Mouse (Mus musculus) embryo, embryonic 11.5 days (tissue): ENCODE data around the gene Dpm2.

Experiments used
- DNase-seq: peaks from one replicate; pipeline ENCODE4 v3.0.0-alpha.2; 2012; ENCODE audit warnings: low read depth, low spot score

Gene Dpm2

GRCm38 (mm10) chr2:32608778-32609435, 38.2 kb downstream of the Dpm2 start:
- DNase-seq: no peak

GRCm38 (mm10) chr2:32610610-32611229, 40.1 kb downstream of the Dpm2 start:
- DNase-seq: no peak

- no peak for DNase-seq
Measured at GRCm38 (mm10) chr2:32612274-32612673, 41.6 kb downstream of the Dpm2 start.

- DNase-seq: no peak
Measured at GRCm38 (mm10) chr2:32617109-32617508, 46.5 kb downstream of the Dpm2 start.

GRCm38 (mm10) chr2:32617601-32618000, 46.9 kb downstream of the Dpm2 start:
- no peak for DNase-seq

GRCm38 (mm10) chr2:32618051-32618450, 47.4 kb downstream of the Dpm2 start:
- DNase-seq: no peak

GRCm38 (mm10) chr2:32620682-32621516, 50.2 kb downstream of the Dpm2 start:
- DNase-seq: no peak

GRCm38 (mm10) chr2:32621517-32621859, 50.8 kb downstream of the Dpm2 start, which contains the start of gene Ak1:
Ak1 (plus strand) TSS chr2:32621758.
- no peak for DNase-seq
